Mouse (Mus musculus) kidney, adult 2 months (tissue): ENCODE data around the gene Cd160.

Experiments
- CTCF ChIP-seq: fragments of 200-500 bp; conservative IDR thresholded peaks from 2 replicates; pipeline ENCODE4 v1.5.1; 2011; ENCODE audit warnings: low read depth, mild to moderate bottlenecking, control low read depth, low read length, moderate library complexity, mixed read lengths; ENCODE audit not compliant: insufficient read depth, insufficient read length
- POLR2A ChIP-seq: fragments of 200-500 bp; IDR thresholded peaks from one replicate; pipeline ENCODE4 v1.6.1; 2011; ENCODE audit warnings: low read depth, low read length, control low read depth

- TF ChIP-seq CTCF (no peak), POLR2A (no peak)
These were observed 43.4 kb upstream of the Cd160 start for GRCm38 (mm10) chr3:96872501-96872900.
